Mouse (Mus musculus) lung, adult 2 months (tissue): Measurements from ENCODE around the gene Ube2n.

ENCODE experiments used
- CTCF ChIP-seq: fragments of 200-500 bp; IDR thresholded peaks from 2 replicates; pipeline ENCODE4 v1.5.1; 2011; ENCODE audit warnings: mild to moderate bottlenecking, low read length, control low read depth; ENCODE audit not compliant: insufficient read depth
- POLR2A ChIP-seq: fragments of 200-500 bp; IDR thresholded peaks from 2 replicates; pipeline ENCODE4 v1.6.1; 2011; ENCODE audit warnings: low read depth, mild to moderate bottlenecking, control low read depth, low read length, borderline replicate concordance; ENCODE audit errors: extremely low read depth

- no peak for TF ChIP-seq CTCF
- TF ChIP-seq POLR2A, result no peak
Measured at GRCm38 (mm10) chr10:95552326-95552725, 37.4 kb downstream of the Ube2n start.
